Mouse (Mus musculus) frontal cortex, postnatal 14 days (tissue): ENCODE results near the gene Zfp292.

Experiments used
- DNase-seq, 2 experiments: peaks; one replicate each; pipeline ENCODE4 v3.0.0; 2022; ENCODE audit warnings: low spot score in 2 of 2

Zfp292 gene

GRCm38 (mm10) chr4:34883366-34884029 lies 738 bp upstream of the Zfp292 start:
- no peak for DNase-seq

GRCm38 (mm10) chr4:34882291-34882769 lies 430 bp downstream of the Zfp292 start:
- DNase-seq: peak in 1 of 2 experiments; percentile 28

- no peak for DNase-seq
Measured at GRCm38 (mm10) chr4:34881851-34882250, 909 bp downstream of the Zfp292 start.

- no peak for DNase-seq
Measured at GRCm38 (mm10) chr4:34880921-34881650, 1.7 kb downstream of the Zfp292 start.

- no peak for DNase-seq
Measured at GRCm38 (mm10) chr4:34874234-34874633, 8.5 kb downstream of the Zfp292 start.

- DNase-seq: no peak
Measured at GRCm38 (mm10) chr4:34872896-34873495, 9.8 kb downstream of the Zfp292 start.

- no peak for DNase-seq
Measured at GRCm38 (mm10) chr4:34869813-34870212, 12.9 kb downstream of the Zfp292 start.

GRCm38 (mm10) chr4:34861438-34861837 lies 21.3 kb downstream of the Zfp292 start:
- DNase-seq: no peak

GRCm38 (mm10) chr4:34859416-34859815 lies 23.3 kb downstream of the Zfp292 start:
- DNase-seq: no peak

GRCm38 (mm10) chr4:34858903-34859302 lies 23.9 kb downstream of the Zfp292 start:
- DNase-seq: no peak

- no peak for DNase-seq
Measured at GRCm38 (mm10) chr4:34855966-34856365, 26.8 kb downstream of the Zfp292 start.

- DNase-seq: no peak
Measured at GRCm38 (mm10) chr4:34852051-34852450, 30.7 kb downstream of the Zfp292 start.

GRCm38 (mm10) chr4:34850156-34850555 lies 32.6 kb downstream of the Zfp292 start:
- DNase-seq: no peak

- DNase-seq: no peak
Measured at GRCm38 (mm10) chr4:34847679-34848309, 35.0 kb downstream of the Zfp292 start.

- DNase-seq: no peak
Measured at GRCm38 (mm10) chr4:34843839-34844238, 38.9 kb downstream of the Zfp292 start.

- DNase-seq: no peak
Measured at GRCm38 (mm10) chr4:34842826-34843225, 39.9 kb downstream of the Zfp292 start.

GRCm38 (mm10) chr4:34831496-34831895 lies 51.3 kb downstream of the Zfp292 start:
- DNase-seq: no peak

- DNase-seq: no peak
Measured at GRCm38 (mm10) chr4:34829456-34829855, 53.3 kb downstream of the Zfp292 start.

- DNase-seq: no peak
Measured at GRCm38 (mm10) chr4:34823901-34824300, 58.9 kb downstream of the Zfp292 start.

GRCm38 (mm10) chr4:34819904-34820303 lies 62.9 kb downstream of the Zfp292 start:
- no peak for DNase-seq

GRCm38 (mm10) chr4:34801166-34802034 lies 81.4 kb downstream of the Zfp292 start:
- DNase-seq: no peak
